Mouse (Mus musculus) adrenal gland, adult 2 months (tissue): ENCODE measurements around the gene Fbxo40. TPM values are rescaled to one million over a fixed set of nuclear protein-coding genes. Genes with fewer than 3 reads are reported as not detected.

Experiments used
- DNase-seq: peaks from one replicate; pipeline ENCODE4 v3.0.0; 2021
- polyA plus RNA-seq: library from polyadenylated mRNA; depleted of rRNA; stranded (reverse); fragments of >200 nt; gene quantifications from 2 replicates; pipeline ENCODE4 v1.2.3, GENCODE M21; 2012; rRNA removed
- total RNA-seq, 2 experiments: library from RNA; stranded (reverse); gene quantifications; 2 replicates each; pipeline ENCODE4 v1.2.3; 2021

Gene Fbxo40
- total and polyA plus RNA-seq, 3 experiments: 0.12 to 0.29 (median 0.28) TPM

DNA sequence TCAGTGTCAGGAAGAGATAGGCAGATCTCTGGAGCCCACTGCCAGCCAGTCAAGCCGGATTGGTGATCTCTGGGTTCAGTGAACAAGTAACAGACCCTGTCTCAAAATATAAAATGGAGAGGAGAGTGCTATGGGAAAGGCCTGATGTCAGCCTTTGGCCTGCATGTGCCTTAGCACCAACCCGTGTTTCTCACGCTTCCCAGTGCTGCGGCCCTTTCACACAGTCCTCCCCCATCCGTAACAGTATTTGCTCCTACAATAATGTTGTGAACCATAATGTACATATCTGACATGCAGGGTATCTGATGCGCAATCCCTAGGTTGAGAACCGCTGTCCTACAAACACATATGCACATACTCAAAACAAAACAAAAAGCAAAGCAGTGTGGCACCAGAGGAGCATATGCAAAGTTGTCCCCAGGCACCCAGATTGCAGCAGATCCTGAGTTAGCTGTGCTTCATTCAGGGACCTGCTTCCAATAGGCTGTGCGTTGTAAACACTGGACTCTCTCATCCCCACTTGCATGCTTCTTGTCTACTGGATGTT is 69.1 kb downstream of the Fbxo40 start:
- no peak for DNase-seq

DNA sequence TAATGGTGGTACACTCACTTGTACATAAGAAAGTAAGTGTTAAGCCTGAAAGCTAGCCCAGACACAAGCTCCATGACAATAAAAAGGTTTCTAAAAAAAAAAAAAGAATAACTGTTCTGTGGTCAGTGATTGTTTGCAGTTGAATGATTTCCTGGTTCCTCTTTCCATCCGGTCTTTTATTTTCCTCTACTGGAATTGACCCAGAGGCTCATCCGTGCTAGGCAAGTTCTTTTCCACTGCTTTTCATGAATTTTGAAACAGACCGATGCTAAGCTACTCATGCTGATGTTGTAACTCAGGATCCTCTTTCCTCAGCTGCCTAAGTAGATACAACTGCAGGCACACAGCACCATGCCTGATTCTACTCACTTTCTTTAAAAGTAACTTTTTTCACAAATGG is 69.9 kb downstream of the Fbxo40 start:
- no peak for DNase-seq

DNA sequence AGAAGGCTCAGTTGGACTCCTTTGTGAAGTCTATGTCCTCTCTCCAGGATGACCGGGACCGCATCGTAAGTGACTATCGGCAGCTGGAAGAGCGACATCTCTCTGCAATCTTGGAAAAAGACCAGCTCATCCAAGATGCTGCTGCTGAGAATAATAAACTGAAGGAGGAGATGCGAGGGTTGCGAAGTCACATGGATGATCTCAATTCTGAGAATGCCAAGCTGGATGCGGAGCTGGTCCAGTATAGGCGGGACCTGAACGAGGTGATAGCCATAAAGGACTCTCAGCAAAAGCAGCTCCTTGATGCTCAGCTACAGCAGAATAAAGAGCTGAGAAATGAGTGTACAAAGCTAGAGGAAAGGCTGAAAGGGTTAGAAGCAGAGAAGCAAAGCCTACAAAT is 71.8 kb downstream of the Fbxo40 start:
- DNase-seq: no peak

GRCm38 (mm10) chr16:36914195-36914594 is 76.1 kb downstream of the Fbxo40 start:
- no peak for DNase-seq

Other genes with a start within 250 kb of the Fbxo40 start
- gene Slc15a2, start 205.5 kb downstream of the Fbxo40 start, total RNA-seq: 1 to 10 TPM; 4.1 to 5.3 TPM
- 0.20 TPM in 1 of 2 replicates, not detected in the other for gene Slc15a2, start 205.5 kb downstream of the Fbxo40 start, polyA plus RNA-seq
- 10 to 100 TPM; 13.8 to 18.2 TPM for gene Iqcb1, start 162.1 kb downstream of the Fbxo40 start, total RNA-seq
- gene Iqcb1, start 162.1 kb downstream of the Fbxo40 start, polyA plus RNA-seq: 0.26 and 1.1 TPM in 2 replicates
- gene Eaf2, start 115.5 kb downstream of the Fbxo40 start, total RNA-seq: 1 to 10 TPM; 1.4 to 1.8 TPM
- not detected in 2 replicates for gene Eaf2, start 115.5 kb downstream of the Fbxo40 start, polyA plus RNA-seq
- 10 to 100 TPM; 68.0 to 98.8 TPM for gene Golgb1, start 115.3 kb downstream of the Fbxo40 start, total RNA-seq
- gene Golgb1, start 115.3 kb downstream of the Fbxo40 start, polyA plus RNA-seq: 50.7 and 55.0 TPM in 2 replicates
- 10 to 100 TPM; 10.3 to 15.4 TPM for gene Hcls1, start 55.5 kb downstream of the Fbxo40 start, total RNA-seq
- gene Hcls1, start 55.5 kb downstream of the Fbxo40 start, polyA plus RNA-seq: 7.7 and 8.1 TPM in 2 replicates
- under 1 TPM; 0.35 to 0.75 TPM for gene Polq, start 21.3 kb upstream of the Fbxo40 start, total RNA-seq
- 0.06 TPM in 1 of 2 replicates, not detected in the other for gene Polq, start 21.3 kb upstream of the Fbxo40 start, polyA plus RNA-seq